Mouse (Mus musculus) myocyte (in vitro differentiated cells): ENCODE results near the gene Tshz2. TPM values are rescaled to one million over a fixed set of nuclear protein-coding genes. Genes with fewer than 3 reads are reported as not detected.

Source experiments
- H3K27me3 ChIP-seq: one replicate; pipeline ENCODE4 v1.6.1; 2011; ENCODE audit not compliant: control insufficient read depth, insufficient read depth, insufficient read length
- H3K36me3 ChIP-seq: one replicate; pipeline ENCODE4 v1.6.1; 2011; ENCODE audit not compliant: control insufficient read depth, insufficient read depth
- H3K4me2 ChIP-seq: one replicate; pipeline ENCODE4 v1.6.1; 2011; ENCODE audit warnings: low read depth, control low read depth
- H3K4me3 ChIP-seq: one replicate; pipeline ENCODE4 v1.5.1; 2011; ENCODE audit warnings: mild to moderate bottlenecking, control low read depth, moderate library complexity
- H3K79me2 ChIP-seq: one replicate; pipeline ENCODE4 v1.6.1; 2011; ENCODE audit not compliant: control insufficient read depth, insufficient read depth
- H3ac ChIP-seq: one replicate; pipeline ENCODE4 v1.6.1; 2011; ENCODE audit not compliant: control insufficient read depth, insufficient read length
- CEBPB ChIP-seq: IDR thresholded peaks from 2 replicates; pipeline ENCODE4 v1.6.1; 2011; ENCODE audit warnings: mild to moderate bottlenecking, moderate library complexity; ENCODE audit not compliant: poor library complexity, insufficient read depth, severe bottlenecking
- E2F4 ChIP-seq: IDR thresholded peaks from one replicate; pipeline ENCODE4 v1.6.1; 2011; ENCODE audit warnings: mild to moderate bottlenecking, control low read depth, moderate library complexity; ENCODE audit not compliant: insufficient read depth
- MAX ChIP-seq: IDR thresholded peaks from one replicate; pipeline ENCODE4 v1.6.1; 2011; ENCODE audit warnings: low read depth, mild to moderate bottlenecking, control low read depth
- MYOD1 ChIP-seq, 3 experiments: IDR thresholded peaks; one replicate each; pipeline ENCODE4 v1.6.1; 2011; ENCODE audit warnings: control low read depth in 2 of 3, low read depth in 2 of 3, mild to moderate bottlenecking in 2 of 3, moderate library complexity in 1 of 3; ENCODE audit not compliant: insufficient read length in 2 of 3, control insufficient read depth in 1 of 3
- MYOG ChIP-seq, 3 experiments: IDR thresholded peaks; one replicate each; pipeline ENCODE4 v1.6.1; 2011; ENCODE audit warnings: control low read depth in 2 of 3, low read depth in 2 of 3, mild to moderate bottlenecking in 2 of 3; ENCODE audit not compliant: insufficient read length in 2 of 3, control insufficient read depth in 1 of 3, insufficient read depth in 1 of 3
- POLR2A ChIP-seq: IDR thresholded peaks from one replicate; pipeline ENCODE4 v1.6.1; 2011; ENCODE audit warnings: low read depth, mild to moderate bottlenecking, control low read depth, moderate library complexity; ENCODE audit not compliant: insufficient read length
- POLR2AphosphoS2 ChIP-seq: IDR thresholded peaks from one replicate; pipeline ENCODE4 v1.6.1; 2011; ENCODE audit warnings: low read depth, control low read depth; ENCODE audit not compliant: insufficient read length
- REST ChIP-seq: IDR thresholded peaks from one replicate; pipeline ENCODE4 v1.6.1; 2011; ENCODE audit warnings: mild to moderate bottlenecking, control low read depth, moderate library complexity; ENCODE audit not compliant: insufficient read depth, insufficient read length
- SRF ChIP-seq: IDR thresholded peaks from one replicate; pipeline ENCODE4 v1.6.1; 2011; ENCODE audit warnings: low read depth; ENCODE audit not compliant: control insufficient read depth, insufficient read length
- TCF12 ChIP-seq: IDR thresholded peaks from one replicate; pipeline ENCODE4 v1.6.1; 2011; ENCODE audit warnings: mild to moderate bottlenecking, control low read depth; ENCODE audit not compliant: poor library complexity, insufficient read depth, severe bottlenecking
- TCF3 ChIP-seq: IDR thresholded peaks from one replicate; pipeline ENCODE4 v1.6.1; 2011; ENCODE audit warnings: low read depth, control low read depth; ENCODE audit not compliant: insufficient read length
- USF1 ChIP-seq: IDR thresholded peaks from one replicate; pipeline ENCODE4 v1.6.1; 2011; ENCODE audit warnings: low read depth, mild to moderate bottlenecking, control low read depth, moderate library complexity
- polyA plus RNA-seq: library from polyadenylated mRNA; unstranded; fragments of >200 nt; fragmentation: generic; extraction: Trizol; gene quantifications from one replicate; pipeline ENCODE4 v1.2.1, GENCODE M21; 2012; ENCODE audit warnings: missing spikeins

Gene Tshz2
- polyA plus RNA-seq, 1 experiment = not detected

DNA sequence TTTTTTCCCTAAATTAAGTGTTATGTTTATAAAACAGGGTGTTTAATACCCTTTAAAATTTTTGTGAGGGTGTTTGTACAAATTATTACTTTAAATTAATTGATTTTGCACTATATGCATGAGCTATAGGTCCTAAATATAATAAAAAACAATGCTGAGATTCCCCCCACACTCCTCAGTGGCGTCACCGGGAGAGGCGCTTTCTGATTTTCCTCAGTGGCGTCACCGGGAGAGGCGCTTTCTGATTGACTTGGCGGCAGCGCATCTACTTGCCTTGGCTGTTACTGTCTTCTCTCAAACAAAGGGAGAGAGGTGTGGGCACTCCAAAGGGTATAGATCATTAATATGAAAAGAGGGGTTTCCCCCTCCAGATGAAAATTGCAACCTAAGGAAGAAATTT is 179.2 kb downstream of the Tshz2 start:
- no peak overlapping the region for H3K4me3 ChIP-seq
- H3K4me2 ChIP-seq = no peak overlapping the region

GRCm38 (mm10) chr2:169812940-169813339 is 180.1 kb downstream of the Tshz2 start:
- Histone ChIP-seq H3K4me2 (no peak overlapping the region), H3K79me2 (no peaks in the 10 kb centered on the region), H3K4me3 (no peak overlapping the region), H3ac (no peak overlapping the region), H3K27me3 (no peaks in the 10 kb centered on the region), H3K36me3 (no peaks in the 10 kb centered on the region)
- no peak for TF ChIP-seq TCF3

More for the DNA sequence above, 179.2 kb downstream of the Tshz2 start:
- Histone ChIP-seq H3K27me3 (no peaks in the 10 kb centered on the region), H3K36me3 (no peaks in the 10 kb centered on the region), H3K79me2 (no peaks in the 10 kb centered on the region), H3ac (no peak overlapping the region)
- TF ChIP-seq CEBPB (no peak), TCF3 (no peak), POLR2AphosphoS2 (no peak), MYOG (IDR thresholded peaks at IDR 0.05; ENCODE audit: control insufficient read depth in 1 of 3, insufficient read depth in 1 of 3, insufficient read length in 2 of 3, low read depth in 2 of 3) (no peak), REST (no peak), MAX (no peak), POLR2A (no peak), TCF12 (no peak), E2F4 (no peak), MYOD1 (IDR thresholded peaks at IDR 0.05; ENCODE audit: control insufficient read depth in 1 of 3, insufficient read length in 2 of 3, low read depth in 2 of 3) (no peak), SRF (no peak), USF1 (no peak)

DNA sequence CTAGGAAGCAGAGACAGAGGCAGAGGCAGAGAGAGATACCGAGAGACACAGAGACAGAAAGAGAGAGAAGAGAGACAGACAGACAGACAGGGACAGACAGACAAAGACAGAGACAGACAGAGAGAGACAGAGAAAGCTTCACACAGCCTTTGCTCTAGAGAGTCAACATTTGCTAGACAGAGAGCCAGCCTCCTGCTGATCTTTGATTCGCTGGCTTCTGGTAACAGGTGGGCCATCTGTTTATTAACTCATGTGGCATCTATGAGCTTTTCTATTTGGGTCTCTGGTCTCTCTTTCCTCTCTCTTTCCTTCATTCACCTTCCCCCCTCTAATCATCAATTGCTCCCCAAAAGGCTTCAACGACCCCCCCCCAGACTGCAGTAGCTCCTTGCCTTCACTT is 181.5 kb downstream of the Tshz2 start:
- no peak overlapping the region for H3K4me3 ChIP-seq
- no peak overlapping the region for H3ac ChIP-seq
- no peaks in the 10 kb centered on the region for H3K36me3 ChIP-seq
- no peaks in the 10 kb centered on the region for H3K27me3 ChIP-seq
- H3K79me2 ChIP-seq = no peaks in the 10 kb centered on the region
- no peak overlapping the region for H3K4me2 ChIP-seq
- TF ChIP-seq MYOG (IDR thresholded peaks at IDR 0.05; ENCODE audit: control insufficient read depth in 1 of 3, insufficient read depth in 1 of 3, insufficient read length in 2 of 3, low read depth in 2 of 3) = no peak
- no peak for TF ChIP-seq USF1
- no peak for TF ChIP-seq TCF12
- no peak for TF ChIP-seq E2F4
- TF ChIP-seq REST = no peak

DNA sequence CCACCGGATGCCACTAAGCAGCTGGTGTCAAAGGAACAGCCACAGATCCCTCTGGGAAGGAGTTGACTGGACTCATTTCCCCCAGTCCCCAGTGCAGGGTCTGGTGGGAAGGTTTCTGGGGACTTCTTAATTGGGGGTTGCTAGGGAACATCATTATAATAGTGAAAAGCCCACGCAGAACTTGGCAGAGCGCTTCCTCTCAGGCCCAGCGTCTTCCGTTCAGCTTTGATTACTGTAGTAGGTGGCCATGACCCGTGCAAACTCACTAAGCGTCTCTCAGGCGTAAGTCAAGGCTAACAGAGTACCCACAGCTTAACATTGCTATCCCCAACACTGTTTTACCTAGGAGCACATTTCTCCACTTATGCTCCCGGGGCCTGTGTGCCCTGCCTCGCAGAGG is 181.9 kb downstream of the Tshz2 start:
- no peak for TF ChIP-seq SRF
- no peak for TF ChIP-seq USF1
- no peak for TF ChIP-seq MAX
- no peak for TF ChIP-seq MYOD1 (IDR thresholded peaks at IDR 0.05; ENCODE audit: control insufficient read depth in 1 of 3, insufficient read length in 2 of 3, low read depth in 2 of 3)
- no peak for TF ChIP-seq TCF3
- TF ChIP-seq CEBPB = no peak
- no peak for TF ChIP-seq E2F4
- no peak for TF ChIP-seq REST
- no peak for TF ChIP-seq TCF12
- TF ChIP-seq POLR2A = no peak
- no peak for TF ChIP-seq MYOG (IDR thresholded peaks at IDR 0.05; ENCODE audit: control insufficient read depth in 1 of 3, insufficient read depth in 1 of 3, insufficient read length in 2 of 3, low read depth in 2 of 3)
- TF ChIP-seq POLR2AphosphoS2 = no peak
- Histone ChIP-seq H3K27me3 (no peaks in the 10 kb centered on the region), H3K79me2 (no peaks in the 10 kb centered on the region), H3ac (no peak overlapping the region), H3K4me3 (no peak overlapping the region), H3K4me2 (no peak overlapping the region), H3K36me3 (no peaks in the 10 kb centered on the region)

- Histone ChIP-seq H3K4me3 (no peak overlapping the region), H3K4me2 (no peak overlapping the region), H3ac (no peak overlapping the region), H3K79me2 (no peaks in the 10 kb centered on the region), H3K27me3 (no peaks in the 10 kb centered on the region), H3K36me3 (no peaks in the 10 kb centered on the region)
- TF ChIP-seq REST = no peak
- TF ChIP-seq SRF = no peak
- TF ChIP-seq POLR2A = no peak
- TF ChIP-seq E2F4 = no peak
- TF ChIP-seq USF1 = no peak
- TF ChIP-seq MYOD1 (IDR thresholded peaks at IDR 0.05; ENCODE audit: control insufficient read depth in 1 of 3, insufficient read length in 2 of 3, low read depth in 2 of 3) = no peak
Observed at GRCm38 (mm10) chr2:169821021-169821441, 188.2 kb downstream of the Tshz2 start.
